Comparison of ENCODE assay signal across 10 mouse cellular contexts in the genomic region with DNA sequence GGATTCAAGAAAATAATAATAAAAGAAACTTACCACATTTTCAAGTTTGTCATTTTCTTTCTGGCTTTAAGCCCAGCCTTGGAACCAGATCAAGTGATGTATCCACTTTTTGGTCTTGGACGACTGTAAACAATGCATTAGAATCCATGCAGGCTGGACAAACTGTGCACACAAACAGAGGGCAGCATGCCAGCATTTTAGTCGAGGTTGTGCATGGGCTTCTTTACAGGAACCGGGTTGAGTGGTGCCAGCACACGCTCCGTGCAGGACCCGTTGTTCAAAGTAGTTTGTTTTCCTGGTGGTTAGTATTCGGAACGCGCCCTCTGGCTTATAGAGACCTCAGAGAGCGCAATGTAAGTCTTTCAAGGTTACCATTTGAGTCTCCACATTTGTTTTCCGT. TPM values are rescaled to one million over a fixed set of nuclear protein-coding genes. Genes with fewer than 3 reads are reported as not detected.
A peak's percentile ranks its signal among the peaks of the same experiment; 100 is the strongest.
DNase-seq lines count a peak whose midpoint lies in the region; ATAC-seq and TF ChIP-seq lines count a peak whose summit lies in the region.
"Had no signal": no experiment of that assay in that cellular context is flagged by ENCODE, and none has a peak within 500 bp of the region (broad histone marks: within the 10 kb centered on the region; RNA-seq: fewer than 3 reads in every experiment).

No protein-coding gene starts in this region.

- no peaks in the 10 kb centered on the region for H3K4me1 ChIP-seq in kidney, postnatal 0 days (replicated peaks; ENCODE audit: insufficient read depth, low read length)
- peaks cover 12% of the 10 kb centered on the region for H3K4me1 ChIP-seq in kidney, embryonic 15.5 days

- no peak overlapping the region for H3K4me3 ChIP-seq in kidney, postnatal 0 days (replicated peaks; ENCODE audit: low read depth, low read length)
- no peak overlapping the region for H3K4me3 ChIP-seq in kidney, embryonic 15.5 days (replicated peaks)
- H3K4me3 ChIP-seq: embryonic facial prominence, embryonic 13.5 days had no signal

- no peak overlapping the region for H3K9ac ChIP-seq in kidney, postnatal 0 days (ENCODE audit: low read depth, low read length)
- H3K9ac ChIP-seq in kidney, embryonic 15.5 days, result no peak overlapping the region
- H3K9ac ChIP-seq: embryonic facial prominence, embryonic 13.5 days had no signal

- no peak overlapping the region; the same call in 1 of the 2 replicates for H3K27ac ChIP-seq in kidney, postnatal 0 days
- H3K27ac ChIP-seq in kidney, embryonic 15.5 days, result no peak overlapping the region
- H3K27ac ChIP-seq: embryonic facial prominence, embryonic 13.5 days had no signal

- TF ChIP-seq CTCF in kidney, postnatal 0 days (IDR thresholded peaks at IDR 0.05; ENCODE audit: low read depth), result no peak

- H3K9me3 ChIP-seq in kidney, postnatal 0 days (replicated peaks; ENCODE audit: low read length), result no peaks in the 10 kb centered on the region
- no peaks in the 10 kb centered on the region for H3K9me3 ChIP-seq in kidney, embryonic 15.5 days (replicated peaks)
- H3K9me3 ChIP-seq: embryonic facial prominence, embryonic 13.5 days had no signal

- H3K36me3 ChIP-seq in kidney, postnatal 0 days (ENCODE audit: insufficient read depth, low read length), result no peaks in the 10 kb centered on the region
- H3K36me3 ChIP-seq in kidney, embryonic 15.5 days, result no peaks in the 10 kb centered on the region
- H3K36me3 ChIP-seq: embryonic facial prominence, embryonic 13.5 days had no signal

- no peak for ATAC-seq in kidney, postnatal 0 days (replicated peaks; ENCODE audit: low FRiP score, low read depth)
- no peak for ATAC-seq in kidney, embryonic 15.5 days (replicated peaks; ENCODE audit: low FRiP score)

- peak overlapping the region; percentile 7; the same call in 1 of the 2 replicates for H3K4me2 ChIP-seq in kidney, postnatal 0 days (ENCODE audit: low read length)
- H3K4me2 ChIP-seq in kidney, embryonic 15.5 days, result no peak overlapping the region
- H3K4me2 ChIP-seq: embryonic facial prominence, embryonic 13.5 days had no signal

- 53% methylated on average over 11 of the region's 11 CpGs for WGBS in kidney, postnatal 0 days
- WGBS in kidney, embryonic 15.5 days, result 69% methylated on average over 11 of the region's 11 CpGs

- DNase-seq in cerebellum, adult 11 months, result peak; percentile 10
- no peak for DNase-seq in cerebellum, adult 9-10 months
- peak; percentile 50 for DNase-seq in kidney, postnatal 0 days (ENCODE audit: low spot score)
- peak; percentile 25 for DNase-seq in urinary bladder, postnatal 14 days (ENCODE audit: low spot score)
- DNase-seq in urinary bladder, postnatal 25 days (ENCODE audit: low spot score), result no peak
- no peak for DNase-seq in neural tube, embryonic 10.5 days (ENCODE audit: extremely low spot score, low spot score)
- DNase-seq in thymus, postnatal 4 days, result no peak
- DNase-seq: spleen, adult 18-20 months had no signal

- H3K27me3 ChIP-seq in kidney, postnatal 0 days (ENCODE audit: insufficient read depth, low read length), result no peaks in the 10 kb centered on the region
- no peaks in the 10 kb centered on the region; the same call in 1 of the 2 replicates for H3K27me3 ChIP-seq in kidney, embryonic 15.5 days
- H3K27me3 ChIP-seq: embryonic facial prominence, embryonic 13.5 days had no signal

RNA-seq across cellular contexts. Expression of gene Plcb1, which starts 30.5 kb away (rescaled TPM):
- 20.8 and 23.1 TPM in 2 replicates for polyA plus RNA-seq in kidney, postnatal 0 days (2015; fragmentation: Nextera tagmentation; extraction: Ambion mirVana)
- polyA plus RNA-seq in kidney, embryonic 15.5 days (2015; fragmentation: Nextera tagmentation; extraction: Ambion mirVana), result 29.5 and 30.1 TPM in 2 replicates

Comparison
In these comparisons a context has a peak if more than half of its experiments do, and no peak if none do; other contexts are left out.
1. DNase-seq: peak in cerebellum, adult 11 months (single experiment), kidney, postnatal 0 days (single experiment) and urinary bladder, postnatal 14 days (single experiment); none in cerebellum, adult 9-10 months (single experiment), urinary bladder, postnatal 25 days (single experiment), neural tube, embryonic 10.5 days (single experiment) and thymus, postnatal 4 days (single experiment).